Mouse (Mus musculus): Measurements from ENCODE around the gene Gm49366.

DNA sequence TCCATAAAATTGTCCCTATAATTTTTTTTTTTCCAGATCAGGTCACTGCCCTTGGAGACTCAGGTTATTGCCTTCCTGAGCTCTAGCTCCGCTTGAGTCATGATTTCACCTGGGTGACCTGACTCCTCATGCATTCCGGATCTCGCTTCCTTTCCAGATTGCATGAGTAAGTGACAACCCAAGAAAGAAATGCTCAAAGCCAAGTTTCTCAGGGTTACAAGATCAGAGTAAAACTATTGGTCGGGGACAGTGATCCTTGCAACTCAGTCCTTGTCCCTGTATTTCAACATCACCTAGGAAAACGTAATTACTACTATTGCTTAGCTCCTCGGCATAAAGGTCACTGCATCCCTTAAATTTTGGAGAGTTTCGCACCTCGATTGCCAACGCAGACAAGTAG, 30.3 kb downstream of the Gm49366 start, which contains the start of gene Acot5:
- TF ChIP-seq CTCF (IDR thresholded peaks at IDR 0.05; ENCODE audit: control insufficient read depth, insufficient read depth, insufficient replicate concordance, low read depth, low read length): no peak
- TF ChIP-seq POLR2A (IDR thresholded peaks at IDR 0.05; ENCODE audit: control insufficient read depth, low read depth, low read length): no peak
